Mouse (Mus musculus) heart, adult 2 months (tissue): Measurements from ENCODE around the gene Dera. TPM values are rescaled to one million over a fixed set of nuclear protein-coding genes. Genes with fewer than 3 reads are reported as not detected.

ENCODE experiments used
- DNase-seq, 2 experiments: peaks; one replicate each; pipeline ENCODE4 v3.0.0; 2021
- H3K27ac ChIP-seq: fragments of 200-600 bp; 2 replicates; pipeline ENCODE4 v1.8.1; 2022
- H3K27me3 ChIP-seq: fragments of 200-500 bp; 2 replicates; pipeline ENCODE4 v1.6.1; 2012; ENCODE audit warnings: mild to moderate bottlenecking, low read length, inconsistent platforms, mixed read lengths; ENCODE audit not compliant: control insufficient read depth, insufficient read depth
- H3K36me3 ChIP-seq: fragments of 200-500 bp; 2 replicates; pipeline ENCODE4 v1.6.1; 2012; ENCODE audit warnings: low read length, inconsistent platforms; ENCODE audit not compliant: control insufficient read depth, insufficient read depth
- H3K4me1 ChIP-seq: fragments of 200-500 bp; 2 replicates; pipeline ENCODE4 v1.6.1; 2011; ENCODE audit warnings: low read length; ENCODE audit not compliant: control insufficient read depth, insufficient read depth
- H3K4me3 ChIP-seq: fragments of 200-600 bp; 2 replicates; pipeline ENCODE4 v1.8.1; 2022
- H3K79me2 ChIP-seq: fragments of 200-500 bp; replicated peaks from 2 replicates; pipeline ENCODE4 v1.6.1; 2012; ENCODE audit warnings: mild to moderate bottlenecking, inconsistent platforms, low read length, moderate library complexity, mixed read lengths; ENCODE audit not compliant: control insufficient read depth, insufficient read depth
- H3K9ac ChIP-seq: fragments of 200-500 bp; 2 replicates; pipeline ENCODE4 v1.6.1; 2012; ENCODE audit warnings: low read depth, mild to moderate bottlenecking, control low read depth, inconsistent platforms, low read length, mixed read lengths
- CTCF ChIP-seq: fragments of 200-600 bp; IDR thresholded peaks from 2 replicates; pipeline ENCODE4 v1.8.1; 2022; ENCODE audit warnings: antibody characterized with exemption, mild to moderate bottlenecking, moderate library complexity
- EP300 ChIP-seq: fragments of 200-500 bp; IDR thresholded peaks from 2 replicates; pipeline ENCODE4 v1.6.1; 2011; ENCODE audit warnings: low read depth, low read length, control low read depth; ENCODE audit not compliant: insufficient read depth
- POLR2A ChIP-seq: fragments of 200-500 bp; IDR thresholded peaks from 2 replicates; pipeline ENCODE4 v1.6.1; 2011; ENCODE audit warnings: mild to moderate bottlenecking, low read depth, low read length, control low read depth; ENCODE audit not compliant: insufficient read depth
- WGBS: fragments of 180-500 bp; shearing (Covaris S2); methylation state at CpG from one replicate; pipeline ENCODE4 v1.1.7; 2018; 5-methylcytosine and 5-hydroxymethylcytosine counted together
- intact Hi-C: fragments of 180-260 bp; cut with DNase I; formaldehyde crosslinking; loops from one replicate; pipeline ENCODE4 v1.15.1; 2025
- polyA plus RNA-seq: library from polyadenylated mRNA; depleted of rRNA; stranded (reverse); fragments of >200 nt; gene quantifications from 2 replicates; pipeline ENCODE4 v1.2.3, GENCODE M21; 2012
- total RNA-seq, 2 experiments: library from RNA; stranded (reverse); gene quantifications; 2 replicates each; pipeline ENCODE4 v1.2.3; 2021

Dera gene
- total and polyA plus RNA-seq, 3 experiments = 3.0 to 4.6 (median 4.1) TPM

- H3K27ac ChIP-seq = no peak overlapping the region
- no peaks in the 10 kb centered on the region for H3K27me3 ChIP-seq
- H3K4me3 ChIP-seq = no peak overlapping the region
- H3K36me3 ChIP-seq = no peaks in the 10 kb centered on the region
- TF ChIP-seq EP300 = no peak
- H3K79me2 ChIP-seq = no peaks in the 10 kb centered on the region
- no peaks in the 10 kb centered on the region for H3K4me1 ChIP-seq
- WGBS = 89% methylated on average over 8 of the region's 8 CpGs
- no peak for DNase-seq
- no peak overlapping the region for H3K9ac ChIP-seq
- intact Hi-C loops = no loop called here
These were observed 52.5 kb downstream of the Dera start for GRCm38 (mm10) chr6:137806806-137807205.

- Histone ChIP-seq H3K9ac (no peak overlapping the region), H3K4me3 (no peak overlapping the region), H3K27me3 (no peaks in the 10 kb centered on the region), H3K27ac (no peak overlapping the region), H3K4me1 (no peaks in the 10 kb centered on the region), H3K36me3 (no peaks in the 10 kb centered on the region), H3K79me2 (no peaks in the 10 kb centered on the region)
- no peak for TF ChIP-seq POLR2A
- TF ChIP-seq EP300 = no peak
- no peak for TF ChIP-seq CTCF
- intact Hi-C loops = no loop called here
- 81% methylated on average over 6 of the region's 6 CpGs for WGBS
- no peak for DNase-seq
These were observed 53.0 kb downstream of the Dera start for GRCm38 (mm10) chr6:137807296-137807695.

DNA sequence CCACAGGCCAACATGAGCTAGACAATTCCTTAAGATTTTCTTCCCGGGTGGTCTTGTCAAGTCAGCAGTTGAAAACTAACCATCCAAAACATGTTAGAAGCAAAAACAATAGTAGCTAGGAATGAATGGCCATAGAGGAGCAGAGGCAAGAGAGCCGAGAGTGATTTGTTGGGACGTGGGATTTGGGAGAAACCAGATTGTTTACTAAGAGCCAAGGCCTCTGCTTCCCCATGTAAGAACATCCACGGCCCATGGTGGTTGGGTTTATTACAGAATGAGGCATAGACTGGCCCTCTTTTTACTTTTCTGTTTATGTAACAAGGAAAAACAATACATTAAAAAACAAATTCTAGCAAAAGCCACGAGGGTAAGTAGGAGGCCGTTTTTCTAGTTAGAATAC lies 54.4 kb downstream of the Dera start:
- 90% methylated on average over 6 of the region's 6 CpGs for WGBS
- no peak overlapping the region for H3K4me3 ChIP-seq
- intact Hi-C loops = no loop called here
- H3K9ac ChIP-seq = no peak overlapping the region
- H3K27me3 ChIP-seq = no peaks in the 10 kb centered on the region
- H3K4me1 ChIP-seq = no peaks in the 10 kb centered on the region
- no peak for DNase-seq
- H3K79me2 ChIP-seq = no peaks in the 10 kb centered on the region
- H3K27ac ChIP-seq = no peak overlapping the region
- no peaks in the 10 kb centered on the region for H3K36me3 ChIP-seq
- TF ChIP-seq POLR2A (no peak), CTCF (no peak), EP300 (no peak)

- WGBS = 73% methylated on average over 5 of the region's 5 CpGs
- DNase-seq = no peak
- intact Hi-C loops = no loop called here
- Histone ChIP-seq H3K4me3 (no peak overlapping the region), H3K36me3 (no peaks in the 10 kb centered on the region), H3K27me3 (no peaks in the 10 kb centered on the region), H3K9ac (no peak overlapping the region), H3K4me1 (no peaks in the 10 kb centered on the region), H3K79me2 (no peaks in the 10 kb centered on the region), H3K27ac (no peak overlapping the region)
- TF ChIP-seq POLR2A (no peak), CTCF (no peak), EP300 (no peak)
These were observed 55.8 kb downstream of the Dera start for GRCm38 (mm10) chr6:137810136-137810535.

- Histone ChIP-seq H3K36me3 (no peaks in the 10 kb centered on the region), H3K4me1 (no peaks in the 10 kb centered on the region), H3K79me2 (no peaks in the 10 kb centered on the region), H3K4me3 (no peak overlapping the region), H3K9ac (no peak overlapping the region), H3K27ac (no peak overlapping the region), H3K27me3 (no peaks in the 10 kb centered on the region)
- no peak for DNase-seq
- intact Hi-C loops = no loop called here
- no peak for TF ChIP-seq EP300
- TF ChIP-seq POLR2A = no peak
- no peak for TF ChIP-seq CTCF
- 57% methylated on average over 1 of the region's 1 CpGs for WGBS
These were observed 59.7 kb downstream of the Dera start for GRCm38 (mm10) chr6:137814006-137814405.

GRCm38 (mm10) chr6:137816508-137816907 lies 62.2 kb downstream of the Dera start:
- 76% methylated on average over 9 of the region's 9 CpGs for WGBS
- TF ChIP-seq EP300 (no peak), POLR2A (no peak), CTCF (no peak)
- no peaks in the 10 kb centered on the region for H3K36me3 ChIP-seq
- no peaks in the 10 kb centered on the region for H3K4me1 ChIP-seq
- no peaks in the 10 kb centered on the region for H3K27me3 ChIP-seq
- H3K9ac ChIP-seq = no peak overlapping the region
- no peak for DNase-seq
- H3K79me2 ChIP-seq = no peaks in the 10 kb centered on the region
- no peak overlapping the region for H3K4me3 ChIP-seq
- H3K27ac ChIP-seq = no peak overlapping the region
- intact Hi-C loops = no loop called here
